Comparison of ENCODE assay signal across 8 mouse cellular contexts in genomic region chr3:83766726-83767070, GRCm38 (mm10). TPM values are rescaled to one million over a fixed set of nuclear protein-coding genes. Genes with fewer than 3 reads are reported as not detected.
A peak's percentile ranks its signal among the peaks of the same experiment; 100 is the strongest.
DNase-seq lines count a peak whose midpoint lies in the region; ATAC-seq lines count a peak whose summit lies in the region.

No protein-coding gene starts in this region.

- no peaks in the 10 kb centered on the region for H3K9me3 ChIP-seq in kidney, embryonic 14.5 days (ENCODE audit: control insufficient read depth, low read length)
- H3K9me3 ChIP-seq in embryonic facial prominence, embryonic 11.5 days (replicated peaks; ENCODE audit: control insufficient read depth, low read length), result no peaks in the 10 kb centered on the region
- no peaks in the 10 kb centered on the region for H3K9me3 ChIP-seq in hindbrain, embryonic 16.5 days (ENCODE audit: control insufficient read depth, low read length)
- no peaks in the 10 kb centered on the region for H3K9me3 ChIP-seq in midbrain, embryonic 16.5 days (replicated peaks; ENCODE audit: control insufficient read depth, low read length, poor library complexity, severe bottlenecking)

- peak overlapping the region; percentile 91 for H3K4me2 ChIP-seq in kidney, embryonic 14.5 days (replicated peaks; ENCODE audit: low read depth, low read length)
- peak overlapping the region; percentile 89 for H3K4me2 ChIP-seq in embryonic facial prominence, embryonic 11.5 days (ENCODE audit: low read depth, low read length)
- peak overlapping the region; percentile 90 for H3K4me2 ChIP-seq in hindbrain, embryonic 16.5 days (ENCODE audit: low read length)
- peak overlapping the region; percentile 93 for H3K4me2 ChIP-seq in midbrain, embryonic 16.5 days (ENCODE audit: low read length)

- peaks cover 18% of the 10 kb centered on the region for H3K36me3 ChIP-seq in kidney, embryonic 14.5 days (ENCODE audit: control insufficient read depth, insufficient read depth, low read length)
- H3K36me3 ChIP-seq in embryonic facial prominence, embryonic 11.5 days (replicated peaks; ENCODE audit: control insufficient read depth, insufficient read depth, low read depth, low read length), result 0 out of 2 replicates have a peak, but pooled peaks cover 2% of the 10 kb centered on the region
- H3K36me3 ChIP-seq in hindbrain, embryonic 16.5 days (ENCODE audit: control insufficient read depth, insufficient read depth, low read length), result no peaks in the 10 kb centered on the region
- H3K36me3 ChIP-seq in midbrain, embryonic 16.5 days (ENCODE audit: control insufficient read depth, insufficient read depth, low read length), result no peaks in the 10 kb centered on the region

- whole genome bisulfite sequencing in kidney, embryonic 14.5 days, result under 1% methylated on average over 25 of the region's 25 CpGs
- under 1% methylated on average over 25 of the region's 25 CpGs for WGBS in embryonic facial prominence, embryonic 11.5 days
- WGBS in hindbrain, embryonic 16.5 days, result 0% methylated on average over 22 of the region's 25 CpGs
- WGBS in midbrain, embryonic 16.5 days, result under 1% methylated on average over 25 of the region's 25 CpGs

- peak overlapping the region; percentile 79 for H3K27ac ChIP-seq in kidney, embryonic 14.5 days (ENCODE audit: low read depth, low read length)
- peak overlapping the region; percentile 73; the same call in 1 of the 2 replicates for H3K27ac ChIP-seq in embryonic facial prominence, embryonic 11.5 days (replicated peaks; ENCODE audit: low read depth, low read length)
- 0 out of 2 replicates have a peak overlapping the region, but pooled peaks have one; percentile 9 for H3K27ac ChIP-seq in hindbrain, embryonic 16.5 days (ENCODE audit: low read depth, low read length)
- H3K27ac ChIP-seq in midbrain, embryonic 16.5 days (ENCODE audit: low read length), result no peak overlapping the region

- no peaks in the 10 kb centered on the region for H3K27me3 ChIP-seq in kidney, embryonic 14.5 days (ENCODE audit: control insufficient read depth, insufficient read depth, low read length)
- H3K27me3 ChIP-seq in embryonic facial prominence, embryonic 11.5 days (ENCODE audit: control insufficient read depth, insufficient read depth, low read length), result no peaks in the 10 kb centered on the region
- no peaks in the 10 kb centered on the region for H3K27me3 ChIP-seq in hindbrain, embryonic 16.5 days (replicated peaks; ENCODE audit: control insufficient read depth, insufficient read depth, low read length)
- no peaks in the 10 kb centered on the region for H3K27me3 ChIP-seq in midbrain, embryonic 16.5 days (ENCODE audit: control insufficient read depth, insufficient read depth, low read depth, low read length)

- peaks cover 23% of the 10 kb centered on the region for H3K4me1 ChIP-seq in kidney, embryonic 14.5 days (ENCODE audit: control insufficient read depth, insufficient read depth, low read length)
- H3K4me1 ChIP-seq in embryonic facial prominence, embryonic 11.5 days (ENCODE audit: control insufficient read depth, insufficient read depth, low read length), result no peaks in the 10 kb centered on the region
- H3K4me1 ChIP-seq in hindbrain, embryonic 16.5 days (ENCODE audit: control insufficient read depth, insufficient read depth, low read depth, low read length), result peaks cover 16% of the 10 kb centered on the region
- H3K4me1 ChIP-seq in midbrain, embryonic 16.5 days (ENCODE audit: control insufficient read depth, insufficient read depth, low read length), result peaks cover 13% of the 10 kb centered on the region

- H3K4me3 ChIP-seq in kidney, embryonic 14.5 days (ENCODE audit: low read length), result peak overlapping the region; percentile 66
- H3K4me3 ChIP-seq in embryonic facial prominence, embryonic 11.5 days (ENCODE audit: low read depth, low read length), result peak overlapping the region; percentile 71
- H3K4me3 ChIP-seq in hindbrain, embryonic 16.5 days (ENCODE audit: low read length), result peak overlapping the region; percentile 55
- peak overlapping the region; percentile 51 for H3K4me3 ChIP-seq in midbrain, embryonic 16.5 days (ENCODE audit: low read depth, low read length)

- no peak for DNase-seq in kidney, postnatal 14 days
- DNase-seq in embryonic facial prominence, embryonic 11.5 days (ENCODE audit: low spot score), result no peak
- DNase-seq in layer of hippocampus, postnatal 10 days (ENCODE audit: low spot score in 2 of 2), result no peak
- no peak for DNase-seq in adrenal gland, postnatal 4 days (ENCODE audit: low spot score in 2 of 2)
- DNase-seq in embryo, embryonic 10 days (ENCODE audit: low spot score), result no peak

- H3K9ac ChIP-seq in kidney, embryonic 14.5 days (ENCODE audit: low read depth, low read length), result peak overlapping the region; percentile 81
- H3K9ac ChIP-seq in embryonic facial prominence, embryonic 11.5 days (replicated peaks; ENCODE audit: low read length), result peak overlapping the region; percentile 87
- peak overlapping the region; percentile 69 for H3K9ac ChIP-seq in hindbrain, embryonic 16.5 days (ENCODE audit: low read depth, low read length)
- peak overlapping the region; percentile 75 for H3K9ac ChIP-seq in midbrain, embryonic 16.5 days (ENCODE audit: low read depth, low read length)

- ATAC-seq in kidney, embryonic 14.5 days (ENCODE audit: low FRiP score, low TSS enrichment), result 0 out of 2 replicates have a peak, but pooled peaks have one; percentile 1
- ATAC-seq in embryonic facial prominence, embryonic 11.5 days (replicated peaks; ENCODE audit: insufficient number of reproducible peaks, low FRiP score, low TSS enrichment, low read depth), result no peak
- no peak; the same call in none of the 2 replicates for ATAC-seq in hindbrain, embryonic 16.5 days
- no peak; the same call in none of the 2 replicates for ATAC-seq in midbrain, embryonic 16.5 days

RNA-seq across cellular contexts. Expression of gene Sfrp2, which starts 0.6 kb away (rescaled TPM):
- 154 and 173 TPM in 2 replicates for polyA plus RNA-seq in kidney, embryonic 14.5 days (2014; fragmentation: Nextera tagmentation; extraction: Ambion mirVana)
- polyA plus RNA-seq in embryonic facial prominence, embryonic 11.5 days (2014; fragmentation: Nextera tagmentation; extraction: Ambion mirVana), result 160 and 212 TPM in 2 replicates
- polyA plus RNA-seq in hindbrain, embryonic 16.5 days (2015; fragmentation: Nextera tagmentation; extraction: Ambion mirVana), result 42.8 and 50.8 TPM in 2 replicates
- polyA plus RNA-seq in midbrain, embryonic 16.5 days (2015; fragmentation: Nextera tagmentation; extraction: Ambion mirVana), result 37.8 and 46.7 TPM in 2 replicates
- total RNA-seq in layer of hippocampus, postnatal 10 days (2021), result 1 to 10 TPM; 6.4 to 6.7 TPM
- 10 to 100 TPM; 17.7 to 31.4 TPM for total RNA-seq in adrenal gland, postnatal 4 days (2021)
